9 mouse cellular contexts compared by ENCODE assay signal in the genomic region with DNA sequence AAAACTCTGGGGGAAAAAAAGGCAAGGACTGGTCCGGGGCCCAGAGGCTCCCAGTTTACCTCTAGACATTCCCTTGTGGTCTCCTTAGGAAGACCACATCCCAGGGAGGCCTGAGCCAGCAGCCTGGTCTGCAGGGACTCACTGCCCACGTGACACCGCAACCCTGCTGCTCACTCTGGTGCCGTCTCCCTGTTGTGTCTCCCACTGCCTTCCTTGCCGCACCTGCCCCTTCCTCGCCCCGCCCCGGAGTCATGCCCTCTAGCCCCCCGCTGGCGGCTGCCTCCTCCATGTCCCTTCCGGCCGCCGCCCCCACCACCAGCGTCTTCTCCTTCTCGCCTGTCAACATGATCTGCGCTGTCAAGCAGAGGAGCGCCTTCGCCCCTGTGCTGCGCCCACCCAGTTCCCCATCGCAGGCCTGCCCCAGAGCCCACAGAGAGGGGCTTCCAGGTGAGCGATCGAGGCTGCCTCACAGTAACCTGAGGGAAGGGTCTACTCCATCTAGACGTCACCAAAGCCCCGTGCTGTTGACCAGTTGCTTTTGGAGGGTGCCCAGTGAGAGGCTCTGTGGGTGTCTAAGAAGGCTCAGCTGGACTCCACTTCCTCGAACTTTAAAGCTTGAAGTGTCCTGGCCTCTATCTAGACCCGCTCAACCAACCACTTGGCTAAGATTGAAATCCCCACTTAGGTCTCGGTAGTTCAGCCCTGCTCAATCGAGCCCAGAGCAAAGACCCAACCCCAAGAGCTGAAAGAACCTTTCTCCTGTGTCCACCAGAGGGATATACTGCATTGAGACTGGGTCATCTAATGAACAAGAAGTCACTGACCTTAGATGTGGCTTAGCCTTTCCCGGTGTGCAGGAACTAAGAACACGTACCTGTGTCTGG. TPM values are rescaled to one million over a fixed set of nuclear protein-coding genes. Genes with fewer than 3 reads are reported as not detected.
DNase-seq lines count a peak whose midpoint lies in the region; ATAC-seq lines count a peak whose summit lies in the region.
"Had no signal": no experiment of that assay in that cellular context is flagged by ENCODE, and none has a peak within 500 bp of the region (broad histone marks: within the 10 kb centered on the region; RNA-seq: fewer than 3 reads in every experiment).

No protein-coding gene starts in this region.

- no peak for ATAC-seq in embryonic facial prominence, embryonic 11.5 days (replicated peaks; ENCODE audit: insufficient number of reproducible peaks, low FRiP score, low TSS enrichment, low read depth)
- peak; percentile 48; the same call in 1 of the 2 replicates for ATAC-seq in hindbrain, embryonic 16.5 days
- no peak for ATAC-seq in midbrain, embryonic 14.5 days (ENCODE audit: low FRiP score, low TSS enrichment)

- H3K4me1 ChIP-seq in embryonic facial prominence, embryonic 11.5 days (ENCODE audit: control insufficient read depth, insufficient read depth, low read length): no peaks in the 10 kb centered on the region; the same call in 1 of the 2 replicates
- no peaks in the 10 kb centered on the region; the same call in 1 of the 2 replicates for H3K4me1 ChIP-seq in hindbrain, embryonic 16.5 days (ENCODE audit: control insufficient read depth, insufficient read depth, low read depth, low read length)
- 0 out of 2 replicates have a peak, but pooled peaks cover 7% of the 10 kb centered on the region for H3K4me1 ChIP-seq in midbrain, embryonic 14.5 days (ENCODE audit: control insufficient read depth, insufficient read depth, low read length)

- peak; percentile 11 to 12 for DNase-seq in cerebellum, postnatal 10 days
- DNase-seq in cerebellum, adult 9-11 months: no peak
- peak; percentile 46 for DNase-seq in embryonic facial prominence, embryonic 11.5 days (ENCODE audit: low spot score)
- peak; percentile 12 for DNase-seq in midbrain, embryonic 14.5 days
- no peak for DNase-seq in layer of hippocampus, postnatal 10 days (ENCODE audit: low spot score in 2 of 2)
- DNase-seq in cerebellum, postnatal 14 days: no peak
- no peak for DNase-seq in gastrocnemius, postnatal 14 days

- WGBS in embryonic facial prominence, embryonic 11.5 days: 5% methylated on average over 30 of the region's 30 CpGs
- WGBS in hindbrain, embryonic 16.5 days: 9% methylated on average over 30 of the region's 30 CpGs
- 7% methylated on average over 30 of the region's 30 CpGs for WGBS in midbrain, embryonic 14.5 days

- peak overlapping the region; percentile 29 for H3K4me3 ChIP-seq in embryonic facial prominence, embryonic 11.5 days (ENCODE audit: low read depth, low read length)
- peak overlapping the region; percentile 25 for H3K4me3 ChIP-seq in hindbrain, embryonic 16.5 days (ENCODE audit: low read length)
- H3K4me3 ChIP-seq in midbrain, embryonic 14.5 days (replicated peaks; ENCODE audit: low read depth, low read length): peak overlapping the region; percentile 29
- H3K4me3 ChIP-seq: erythroblast, embryonic 14.5 days had no signal

- peak overlapping the region; percentile 57 for H3K4me2 ChIP-seq in embryonic facial prominence, embryonic 11.5 days (ENCODE audit: low read depth, low read length)
- H3K4me2 ChIP-seq in hindbrain, embryonic 16.5 days (ENCODE audit: low read length): peak overlapping the region; percentile 53
- H3K4me2 ChIP-seq in midbrain, embryonic 14.5 days (ENCODE audit: low read length): peak overlapping the region; percentile 54

- no peak overlapping the region for H3K27ac ChIP-seq in embryonic facial prominence, embryonic 11.5 days (replicated peaks; ENCODE audit: low read depth, low read length)
- no peak overlapping the region for H3K27ac ChIP-seq in hindbrain, embryonic 16.5 days (ENCODE audit: low read depth, low read length)
- no peak overlapping the region for H3K27ac ChIP-seq in midbrain, embryonic 14.5 days (replicated peaks; ENCODE audit: low read depth, low read length)

- H3K9ac ChIP-seq in embryonic facial prominence, embryonic 11.5 days (replicated peaks; ENCODE audit: low read length): peak overlapping the region; percentile 32; the same call in 1 of the 2 replicates
- peak overlapping the region; percentile 48 for H3K9ac ChIP-seq in hindbrain, embryonic 16.5 days (ENCODE audit: low read depth, low read length)
- peak overlapping the region; percentile 34; the same call in 1 of the 2 replicates for H3K9ac ChIP-seq in midbrain, embryonic 14.5 days (replicated peaks; ENCODE audit: low read length)

- no peaks in the 10 kb centered on the region for H3K9me3 ChIP-seq in embryonic facial prominence, embryonic 11.5 days (replicated peaks; ENCODE audit: control insufficient read depth, low read length)
- no peaks in the 10 kb centered on the region for H3K9me3 ChIP-seq in hindbrain, embryonic 16.5 days (ENCODE audit: control insufficient read depth, low read length)
- no peaks in the 10 kb centered on the region for H3K9me3 ChIP-seq in midbrain, embryonic 14.5 days (ENCODE audit: control insufficient read depth, low read length)

- H3K36me3 ChIP-seq in embryonic facial prominence, embryonic 11.5 days (replicated peaks; ENCODE audit: control insufficient read depth, insufficient read depth, low read depth, low read length): no peaks in the 10 kb centered on the region
- H3K36me3 ChIP-seq in hindbrain, embryonic 16.5 days (ENCODE audit: control insufficient read depth, insufficient read depth, low read length): no peaks in the 10 kb centered on the region
- H3K36me3 ChIP-seq in midbrain, embryonic 14.5 days (ENCODE audit: control insufficient read depth, insufficient read depth, low read length): no peaks in the 10 kb centered on the region

- intact Hi-C loops in gastrocnemius, postnatal 14 days (cut with DNase I; ENCODE audit: low total_unique reads): no loop called here

- H3K27me3 ChIP-seq in embryonic facial prominence, embryonic 11.5 days (ENCODE audit: control insufficient read depth, insufficient read depth, low read length): peaks cover 39% of the 10 kb centered on the region
- H3K27me3 ChIP-seq in hindbrain, embryonic 16.5 days (replicated peaks; ENCODE audit: control insufficient read depth, insufficient read depth, low read length): peaks cover 31% of the 10 kb centered on the region
- peaks cover 32% of the 10 kb centered on the region for H3K27me3 ChIP-seq in midbrain, embryonic 14.5 days (ENCODE audit: control insufficient read depth, insufficient read depth, low read length)

RNA-seq across cellular contexts. Expression of a gene that starts 31.9 kb away (rescaled TPM):
- polyA plus RNA-seq in embryonic facial prominence, embryonic 11.5 days (2014; fragmentation: Nextera tagmentation; extraction: Ambion mirVana): 53.0 and 54.3 TPM in 2 replicates
- polyA plus RNA-seq in hindbrain, embryonic 16.5 days (2015; fragmentation: Nextera tagmentation; extraction: Ambion mirVana): 33.6 and 39.3 TPM in 2 replicates
- 13.0 and 15.3 TPM in 2 replicates for polyA plus RNA-seq in midbrain, embryonic 14.5 days (2014; fragmentation: Nextera tagmentation; extraction: Ambion mirVana)
- 10 to 100 TPM; 16.9 to 20.0 TPM for total RNA-seq in layer of hippocampus, postnatal 10 days (2021)
- total RNA-seq in gastrocnemius, postnatal 14 days (2021): 10 to 100 TPM in 1 of 2 experiments, 1 to 10 TPM in 1; 7.6 to 10.2 TPM
- polyA plus RNA-seq: erythroblast, embryonic 14.5 days had no signal

RNA-seq across cellular contexts. Expression of a gene that starts 39.6 kb away (rescaled TPM):
- polyA plus RNA-seq in embryonic facial prominence, embryonic 11.5 days (2014; fragmentation: Nextera tagmentation; extraction: Ambion mirVana): not detected in 2 replicates
- polyA plus RNA-seq in hindbrain, embryonic 16.5 days (2015; fragmentation: Nextera tagmentation; extraction: Ambion mirVana): not detected in 2 replicates
- polyA plus RNA-seq in midbrain, embryonic 14.5 days (2014; fragmentation: Nextera tagmentation; extraction: Ambion mirVana): 0.15 TPM in 1 of 2 replicates, not detected in the other
- total RNA-seq in layer of hippocampus, postnatal 10 days (2021): not detected
- total RNA-seq in gastrocnemius, postnatal 14 days (2021): not detected
- polyA plus RNA-seq: erythroblast, embryonic 14.5 days had no signal

RNA-seq across cellular contexts. Expression of a gene that starts 39.6 kb away (rescaled TPM):
- polyA plus RNA-seq in embryonic facial prominence, embryonic 11.5 days (2014; fragmentation: Nextera tagmentation; extraction: Ambion mirVana): not detected in 2 replicates
- polyA plus RNA-seq in hindbrain, embryonic 16.5 days (2015; fragmentation: Nextera tagmentation; extraction: Ambion mirVana): 0.30 and 0.59 TPM in 2 replicates
- not detected in 2 replicates for polyA plus RNA-seq in midbrain, embryonic 14.5 days (2014; fragmentation: Nextera tagmentation; extraction: Ambion mirVana)
- not detected for total RNA-seq in layer of hippocampus, postnatal 10 days (2021)
- total RNA-seq in gastrocnemius, postnatal 14 days (2021): not detected
- polyA plus RNA-seq: erythroblast, embryonic 14.5 days had no signal

RNA-seq across cellular contexts. Expression of a gene that starts 40.8 kb away (rescaled TPM):
- polyA plus RNA-seq in embryonic facial prominence, embryonic 11.5 days (2014; fragmentation: Nextera tagmentation; extraction: Ambion mirVana): not detected in 2 replicates
- polyA plus RNA-seq in hindbrain, embryonic 16.5 days (2015; fragmentation: Nextera tagmentation; extraction: Ambion mirVana): 0.12 and 0.28 TPM in 2 replicates
- not detected in 2 replicates for polyA plus RNA-seq in midbrain, embryonic 14.5 days (2014; fragmentation: Nextera tagmentation; extraction: Ambion mirVana)
- not detected for total RNA-seq in layer of hippocampus, postnatal 10 days (2021)
- total RNA-seq in gastrocnemius, postnatal 14 days (2021): not detected
- polyA plus RNA-seq: erythroblast, embryonic 14.5 days had no signal

RNA-seq across cellular contexts. Expression of a gene that starts 58.7 kb away (rescaled TPM):
- polyA plus RNA-seq in embryonic facial prominence, embryonic 11.5 days (2014; fragmentation: Nextera tagmentation; extraction: Ambion mirVana): 81.9 and 84.8 TPM in 2 replicates
- 104 and 105 TPM in 2 replicates for polyA plus RNA-seq in hindbrain, embryonic 16.5 days (2015; fragmentation: Nextera tagmentation; extraction: Ambion mirVana)
- polyA plus RNA-seq in midbrain, embryonic 14.5 days (2014; fragmentation: Nextera tagmentation; extraction: Ambion mirVana): 88.2 and 88.6 TPM in 2 replicates
- 10 to 100 TPM; 87.1 to 98.7 TPM for total RNA-seq in layer of hippocampus, postnatal 10 days (2021)
- 10 to 100 TPM; 17.2 to 17.3 TPM for total RNA-seq in gastrocnemius, postnatal 14 days (2021)

Comparison
In these comparisons a context has a peak if more than half of its experiments do, and no peak if none do; other contexts are left out.
1. DNase-seq: peak in cerebellum, postnatal 10 days (2 of 2), embryonic facial prominence, embryonic 11.5 days (single experiment) and midbrain, embryonic 14.5 days (single experiment); none in cerebellum, adult 9-11 months (single experiment), layer of hippocampus, postnatal 10 days (0 of 2), cerebellum, postnatal 14 days (0 of 2) and gastrocnemius, postnatal 14 days (single experiment).
2. Peak in every context shown above with its lines, with median percentiles within 50 percentile points of each other: H3K4me2 ChIP-seq, H3K4me3 ChIP-seq and H3K9ac ChIP-seq.